Mouse (Mus musculus) olfactory bulb, adult 2 months (tissue): ENCODE results near the gene Spaar.

Source experiments
- CTCF ChIP-seq: fragments of 200-500 bp; IDR thresholded peaks from 2 replicates; pipeline ENCODE4 v1.5.1; 2012; ENCODE audit warnings: low read depth, mild to moderate bottlenecking, low read length, moderate library complexity; ENCODE audit not compliant: insufficient read depth
- POLR2A ChIP-seq: fragments of 200-500 bp; IDR thresholded peaks from 2 replicates; pipeline ENCODE4 v1.6.1; 2012; ENCODE audit warnings: mild to moderate bottlenecking, low read depth, low read length, moderate library complexity; ENCODE audit not compliant: insufficient read depth

GRCm38 (mm10) chr4:43722191-43722590 lies 7.6 kb upstream of the Spaar start:
- TF ChIP-seq CTCF = no peak
- TF ChIP-seq POLR2A = no peak
